Mouse (Mus musculus) granulocyte monocyte progenitor cell, adult 5-6 weeks (primary cell): ENCODE results near the gene Lypd6b. TPM values are rescaled to one million over a fixed set of nuclear protein-coding genes. Genes with fewer than 3 reads are reported as not detected.

Experiments used
- ATAC-seq: replicated peaks from 2 replicates; pipeline ENCODE4 v1.8.0; 2016; ENCODE audit warnings: mild to moderate bottlenecking, moderate TSS enrichment, inconsistent platforms; ENCODE audit not compliant: poor library complexity, severe bottlenecking
- total RNA-seq, 2 experiments: library from RNA; stranded (forward) in 1 of 2; stranded (reverse) in 1 of 2; fragments of 200-712, 200-1000 nt in 1 of 2; fragments of >200 nt in 1 of 2; fragmentation: Nextera tagmentation in 1 of 2; gene quantifications; 2 replicates each; pipeline ENCODE4 v1.2.3; 2014 to 2017

Lypd6b gene
- total RNA-seq, 2 experiments from 2014 or later = 0.10 TPM; not detected in 1

- peak; percentile 80 for ATAC-seq
Measured at GRCm38 (mm10) chr2:49764331-49764946, 23.0 kb upstream of the Lypd6b start.

- no peak for ATAC-seq
Measured at GRCm38 (mm10) chr2:49768916-49769315, 18.6 kb upstream of the Lypd6b start.

DNA sequence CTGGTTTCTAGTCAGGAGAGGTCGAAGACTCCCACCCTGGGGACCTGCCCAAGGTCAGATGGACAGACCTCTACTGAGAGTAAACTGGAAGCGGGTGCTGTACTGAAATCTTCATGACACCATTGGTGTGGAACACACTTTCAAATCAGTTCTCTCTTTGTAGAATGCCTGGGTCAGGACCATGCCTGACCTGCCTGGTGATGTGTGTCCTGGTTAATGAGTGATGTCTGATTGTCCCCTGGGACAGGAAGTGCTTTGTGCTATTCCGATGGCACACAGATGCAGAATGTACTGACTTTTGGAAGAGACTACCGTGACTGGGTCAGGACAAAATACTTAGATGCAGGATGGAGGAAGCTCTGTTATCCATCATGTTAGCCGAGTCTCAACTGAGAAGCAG is 17.0 kb upstream of the Lypd6b start:
- ATAC-seq = no peak

GRCm38 (mm10) chr2:49771172-49771571 is 16.3 kb upstream of the Lypd6b start:
- ATAC-seq = peak; percentile 93

DNA sequence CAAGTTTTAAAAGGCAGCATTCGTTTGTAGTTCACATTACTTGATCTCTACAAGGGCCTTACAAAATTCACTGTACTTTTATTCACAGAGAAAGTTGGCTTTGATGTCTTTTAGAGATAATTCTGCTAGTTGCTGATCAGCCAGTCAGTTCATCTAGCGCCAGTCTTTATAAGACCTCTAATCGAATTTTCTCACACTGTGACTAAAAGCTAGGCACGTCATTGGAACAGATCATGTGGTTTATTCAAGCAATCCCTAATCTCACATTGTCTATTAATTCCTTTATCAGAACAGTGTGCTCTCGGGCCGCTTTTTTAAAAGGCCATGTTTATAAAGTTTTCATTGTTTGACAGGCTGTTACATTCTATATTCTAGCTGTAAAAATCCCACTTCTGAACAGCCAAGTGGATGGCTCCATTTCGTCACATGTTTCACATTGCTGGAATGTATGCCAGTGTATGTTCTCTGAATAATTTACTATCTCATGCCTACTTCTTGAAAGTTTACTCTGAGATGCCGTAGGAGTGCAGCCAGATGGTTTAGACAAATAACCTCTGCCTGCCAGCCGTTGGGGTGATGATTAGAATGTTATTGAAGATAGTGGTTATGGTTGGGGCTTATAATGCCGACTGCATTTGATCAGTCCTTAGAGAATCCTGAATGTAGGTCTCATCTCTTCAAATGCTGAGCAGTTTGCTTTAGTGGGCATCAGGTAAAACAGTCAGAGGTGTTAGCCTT is 14.1 kb upstream of the Lypd6b start:
- no peak for ATAC-seq

DNA sequence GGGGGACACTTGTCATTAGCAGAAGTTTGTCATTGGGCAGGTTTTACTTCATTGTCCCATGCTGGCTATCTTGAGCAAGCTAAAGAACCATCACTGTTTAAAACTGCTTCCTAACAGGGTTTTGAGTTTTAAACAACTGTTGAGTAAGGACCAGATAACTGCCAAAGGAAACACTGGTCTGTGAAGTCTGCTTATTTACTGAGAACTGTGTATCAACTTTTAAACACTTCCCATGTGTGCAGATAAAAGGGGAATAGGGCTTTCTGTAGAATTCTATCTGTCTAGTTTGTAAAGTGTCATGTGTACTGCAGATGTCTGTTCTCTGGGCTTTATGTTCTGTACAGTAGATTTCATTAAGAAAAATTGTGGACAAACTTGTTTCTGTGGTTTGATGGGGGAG is 13.3 kb upstream of the Lypd6b start:
- ATAC-seq = no peak

DNA sequence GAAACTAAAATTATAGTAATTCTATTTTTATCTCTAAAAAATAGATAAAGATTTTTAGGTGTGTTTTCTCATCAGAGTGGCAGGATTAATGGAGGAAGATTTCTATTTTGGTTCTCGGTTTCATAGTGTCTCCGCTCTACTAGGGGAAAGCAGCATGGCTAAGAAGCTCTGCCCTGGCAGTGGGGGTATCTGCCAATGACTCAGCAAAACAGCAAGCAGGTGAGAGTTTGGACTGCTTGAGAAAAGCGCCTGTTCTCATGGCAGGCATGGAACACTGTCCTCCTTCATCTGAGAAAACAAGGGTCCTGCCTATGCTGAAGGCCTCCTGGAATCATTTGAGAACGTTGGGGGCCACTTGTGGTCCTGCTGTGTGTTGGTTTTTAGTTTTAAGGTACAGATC is 12.3 kb upstream of the Lypd6b start:
- no peak for ATAC-seq

GRCm38 (mm10) chr2:49775735-49776134 is 11.8 kb upstream of the Lypd6b start:
- ATAC-seq = 0 out of 2 replicates have a peak, but pooled peaks have one; percentile 26

- ATAC-seq = no peak
Measured at GRCm38 (mm10) chr2:49776407-49776806, 11.1 kb upstream of the Lypd6b start.

DNA sequence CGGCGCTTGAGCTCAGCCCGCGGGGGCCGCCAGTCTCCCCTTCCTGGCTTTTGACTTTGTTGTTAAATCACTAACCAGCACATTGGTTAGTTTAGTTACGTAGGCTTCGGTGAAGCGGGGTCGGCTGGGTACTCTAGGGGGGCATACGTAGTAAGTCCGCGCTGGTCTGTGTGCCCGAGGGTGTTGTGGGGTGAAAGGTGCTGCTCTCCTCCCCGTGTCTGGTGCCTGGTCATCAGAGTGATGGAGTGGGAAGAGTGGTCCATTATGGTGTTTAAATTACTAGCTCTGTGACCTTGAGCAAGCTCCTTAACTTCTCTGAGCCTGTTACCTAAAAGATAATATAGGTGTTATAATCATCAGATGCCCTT is 547 bp downstream of the Lypd6b start:
- peak; percentile 16 for ATAC-seq

DNA sequence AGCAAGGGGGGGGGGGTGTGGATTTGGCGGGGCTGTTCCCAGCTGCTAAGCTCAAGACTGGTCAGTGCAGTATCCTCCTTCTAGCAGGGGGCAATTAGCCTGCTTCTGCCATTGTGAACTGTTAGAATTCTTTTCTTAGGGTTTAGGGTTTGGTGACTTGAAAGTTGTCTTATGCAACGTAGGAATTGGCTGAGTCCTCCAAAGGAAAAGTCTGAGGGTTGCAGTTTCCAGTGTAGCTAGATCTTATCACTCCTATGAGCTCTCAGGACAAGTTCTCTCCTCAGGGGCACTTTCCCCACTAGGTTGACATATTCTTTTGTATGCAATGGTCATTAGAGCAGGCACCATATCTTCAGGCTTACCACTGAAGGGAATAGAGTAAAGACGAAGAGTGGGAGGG is 1.2 kb downstream of the Lypd6b start:
- no peak for ATAC-seq

GRCm38 (mm10) chr2:49789078-49789477 is 1.6 kb downstream of the Lypd6b start:
- ATAC-seq = no peak

GRCm38 (mm10) chr2:49789504-49789903 is 2.0 kb downstream of the Lypd6b start:
- no peak for ATAC-seq

- no peak for ATAC-seq
Measured at GRCm38 (mm10) chr2:49797444-49798143, 10.1 kb downstream of the Lypd6b start.

- ATAC-seq = no peak
Measured at GRCm38 (mm10) chr2:49804448-49804847, 17.0 kb downstream of the Lypd6b start.

DNA sequence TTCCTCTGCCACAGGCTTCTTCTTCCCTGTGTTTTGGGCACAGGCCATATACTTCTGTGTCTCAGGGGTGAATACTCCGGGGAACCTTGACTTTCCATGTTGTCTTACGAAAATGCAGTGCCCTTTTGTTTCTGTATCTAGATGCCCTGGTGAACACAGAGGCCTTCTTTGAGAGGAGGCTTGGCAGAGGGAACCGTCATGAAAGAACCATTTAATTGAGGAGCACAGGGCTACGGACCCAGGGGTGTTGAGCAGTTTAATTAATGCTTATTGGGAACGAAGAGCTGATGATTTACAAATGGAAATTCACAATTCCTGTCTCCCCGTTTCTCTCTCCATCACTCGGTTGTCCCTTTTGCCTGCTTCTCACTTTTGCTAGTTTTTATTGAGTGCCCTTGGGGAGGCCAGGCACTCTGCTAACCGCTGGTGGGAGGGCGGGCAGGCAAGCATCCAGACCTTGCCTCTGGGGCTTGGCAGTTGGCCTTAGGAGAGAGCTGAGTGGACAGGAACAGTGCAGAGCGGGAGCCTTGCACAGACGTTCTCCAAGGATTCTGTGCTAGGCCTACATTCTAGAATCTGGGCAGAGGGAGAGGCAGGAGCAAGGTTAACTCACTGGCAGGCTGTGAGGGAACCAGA is 18.4 kb downstream of the Lypd6b start:
- no peak for ATAC-seq

DNA sequence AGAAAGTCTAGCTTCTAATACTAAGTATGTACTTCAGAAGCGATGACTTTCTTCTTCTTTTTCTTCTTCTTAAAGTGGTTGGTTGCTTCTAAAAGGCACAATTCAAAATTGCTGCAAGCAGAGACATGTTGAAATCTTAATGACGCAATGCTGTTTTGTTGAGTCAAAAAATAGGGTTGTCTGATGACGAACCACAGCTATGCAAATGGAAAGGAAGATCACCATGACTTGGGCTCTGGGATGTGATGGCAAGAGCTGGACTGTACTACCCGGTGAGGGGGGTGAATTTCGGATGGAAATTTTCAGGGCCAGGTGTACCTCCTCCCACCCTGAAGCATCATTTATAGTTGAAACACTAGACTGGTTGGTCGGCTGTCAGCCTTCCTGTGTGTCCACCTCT is 22.0 kb downstream of the Lypd6b start:
- ATAC-seq = peak; percentile 47

GRCm38 (mm10) chr2:49811420-49811819 is 23.9 kb downstream of the Lypd6b start:
- ATAC-seq = peak; percentile 3; the same call in 1 of the 2 replicates

DNA sequence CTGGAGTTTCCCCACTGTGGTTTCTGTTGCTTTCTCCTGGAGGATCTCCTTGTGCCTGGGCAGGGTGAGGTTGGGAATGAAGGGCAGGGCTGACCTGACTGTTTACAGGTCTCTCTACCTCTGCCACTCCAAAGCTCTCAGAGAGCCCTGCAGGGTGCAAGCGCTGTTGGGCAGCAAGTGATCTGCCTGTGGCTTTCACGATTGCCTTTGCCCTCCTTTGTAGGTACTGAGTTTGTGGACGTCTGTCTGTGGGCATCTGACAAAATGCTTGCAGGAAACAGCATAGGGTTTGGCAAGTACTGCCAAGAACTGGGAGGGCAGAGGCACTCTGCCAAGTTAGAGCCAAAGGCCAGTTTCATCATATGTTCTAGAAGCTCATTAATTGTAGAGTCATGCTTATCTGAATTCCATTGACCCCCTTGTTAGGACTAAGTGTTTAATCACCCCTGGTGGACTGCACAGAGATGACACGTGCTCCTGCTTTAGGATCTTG is 24.4 kb downstream of the Lypd6b start:
- peak; percentile 60 for ATAC-seq

DNA sequence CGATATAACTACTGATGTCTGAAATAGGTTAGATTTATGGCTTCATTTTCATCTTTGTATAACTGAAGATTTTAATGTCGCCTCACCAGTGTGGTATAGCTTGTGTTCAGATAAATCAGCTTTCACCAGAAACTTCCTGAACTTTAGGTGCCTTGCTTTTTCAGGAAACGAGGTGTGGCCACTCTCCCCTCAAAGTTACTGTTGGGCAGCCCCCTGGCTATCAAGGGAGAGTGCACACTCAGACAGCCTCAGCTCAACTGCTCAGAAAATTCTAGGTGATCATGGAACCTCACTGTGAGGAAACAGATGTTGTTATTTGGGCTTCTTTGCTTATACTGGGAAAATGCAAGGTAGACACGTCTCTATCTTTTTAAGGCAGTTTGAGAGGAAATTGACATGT is 25.7 kb downstream of the Lypd6b start:
- no peak for ATAC-seq

GRCm38 (mm10) chr2:49814011-49814410 is 26.5 kb downstream of the Lypd6b start:
- ATAC-seq = peak; percentile 70
